Mouse (Mus musculus): ENCODE data around the gene Dbx1. TPM values are rescaled to one million over a fixed set of nuclear protein-coding genes. Genes with fewer than 3 reads are reported as not detected.

The Dbx1 gene
- total and polyA plus RNA-seq, 3 experiments, result not detected

DNA sequence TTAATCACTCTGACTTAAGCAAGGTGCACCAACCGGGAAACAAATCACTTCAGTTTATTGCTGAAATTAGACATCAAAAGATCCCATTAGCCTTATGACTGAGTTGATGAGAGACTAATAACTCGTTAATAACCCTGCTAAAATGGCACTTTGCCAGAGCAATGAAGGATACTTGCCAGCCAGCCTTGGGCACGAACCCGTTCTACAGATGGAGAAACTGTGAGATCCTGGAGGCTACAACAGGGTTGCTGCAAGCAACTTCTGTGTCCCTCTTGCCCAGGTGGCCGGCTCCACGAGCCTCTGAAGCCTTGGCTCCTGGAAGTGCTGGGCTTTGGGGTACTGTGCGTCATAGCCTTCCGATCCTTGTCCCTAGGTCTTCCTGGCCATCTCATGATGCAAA lies 47.0 kb downstream of the Dbx1 start:
- no peaks in the 10 kb centered on the region for H3K4me1 ChIP-seq (ENCODE audit: control insufficient read depth in 1 of 2, insufficient read depth in 2 of 2, low read length in 2 of 2)
- no peaks in the 10 kb centered on the region for H3K9me3 ChIP-seq (replicated peaks; ENCODE audit: insufficient read depth, low read length)
- H3K4me3 ChIP-seq (ENCODE audit: control insufficient read depth in 1 of 2, insufficient read depth in 1 of 2, low read depth in 2 of 2, low read length in 2 of 2), result no peak overlapping the region
- TF ChIP-seq TAL1 (IDR thresholded peaks at IDR 0.05; ENCODE audit: low read length) (no peak), POLR2AphosphoS2 (IDR thresholded peaks at IDR 0.05; ENCODE audit: low read length) (no peak), ZMIZ1 (IDR thresholded peaks at IDR 0.05; ENCODE audit: low read depth, low read length) (no peak), NELFE (IDR thresholded peaks at IDR 0.05; ENCODE audit: low read depth, low read length) (no peak), HCFC1 (IDR thresholded peaks at IDR 0.05; ENCODE audit: low read depth, low read length) (no peak), SIN3A (IDR thresholded peaks at IDR 0.05; ENCODE audit: low read length) (no peak), USF1 (IDR thresholded peaks at IDR 0.05; ENCODE audit: low read depth, low read length) (no peak), JUND (IDR thresholded peaks at IDR 0.05; ENCODE audit: low read depth, low read length) (no peak), ZKSCAN1 (IDR thresholded peaks at IDR 0.05; ENCODE audit: low read depth, low read length) (no peak), NRF1 (IDR thresholded peaks at IDR 0.05; ENCODE audit: insufficient read depth, low read depth, low read length, poor library complexity, severe bottlenecking) (no peak), SMC3 (IDR thresholded peaks at IDR 0.05; ENCODE audit: low read depth, low read length) (no peak), ZC3H11A (IDR thresholded peaks at IDR 0.05; ENCODE audit: low read depth, low read length) (no peak), MXI1 (IDR thresholded peaks at IDR 0.05; ENCODE audit: low read depth, low read length) (no peak), MYB (IDR thresholded peaks at IDR 0.05; ENCODE audit: low read depth, low read length) (no peak)
- no peaks in the 10 kb centered on the region for H3K36me3 ChIP-seq (ENCODE audit: control insufficient read depth in 1 of 2, insufficient read depth in 2 of 2, low read length in 2 of 2)
- no peaks in the 10 kb centered on the region for H3K79me2 ChIP-seq (ENCODE audit: control insufficient read depth, insufficient read depth, low read length, poor library complexity)
- no peak for DNase-seq (ENCODE audit: low read depth, low spot score)
- H3K27me3 ChIP-seq (ENCODE audit: control insufficient read depth in 1 of 2, insufficient read depth in 2 of 2, low read length in 2 of 2), result no peaks in the 10 kb centered on the region
- H3K9ac ChIP-seq (ENCODE audit: control insufficient read depth, low read depth, low read length, poor library complexity, severe bottlenecking), result no peak overlapping the region
- H3K27ac ChIP-seq (ENCODE audit: control insufficient read depth, low read depth, low read length), result no peak overlapping the region

DNA sequence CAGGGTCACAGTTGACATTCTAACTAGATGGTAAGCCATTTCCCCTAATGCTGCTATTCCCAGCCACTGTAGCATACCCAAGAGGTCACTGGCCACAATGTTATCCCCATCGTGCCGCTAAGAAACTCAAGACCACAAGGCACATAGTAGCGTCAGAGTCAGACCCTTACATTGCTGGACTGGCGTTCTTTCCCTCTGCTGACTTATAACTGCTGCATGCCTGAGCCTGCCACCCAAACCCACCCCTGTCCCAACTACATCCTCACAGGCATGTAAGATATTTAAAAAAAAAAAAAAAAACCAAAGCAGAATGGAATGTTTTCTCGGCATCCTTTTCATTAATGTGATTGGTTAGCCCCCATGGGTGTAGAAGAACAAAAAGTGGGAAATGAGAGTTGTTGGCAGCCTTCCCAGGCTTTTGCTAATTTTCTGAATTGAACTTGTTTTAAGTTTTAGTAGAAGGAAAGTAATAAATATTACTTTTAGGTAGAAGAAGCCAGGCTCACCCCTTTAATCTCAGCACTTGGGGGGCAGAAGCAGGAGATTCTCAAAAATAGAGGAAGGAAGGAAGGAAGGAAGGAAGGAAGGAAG lies 50.0 kb downstream of the Dbx1 start:
- H3K9me3 ChIP-seq (replicated peaks; ENCODE audit: insufficient read depth, low read length), result no peaks in the 10 kb centered on the region
- no peak overlapping the region for H3K9ac ChIP-seq (ENCODE audit: control insufficient read depth, low read depth, low read length, poor library complexity, severe bottlenecking)
- H3K4me1 ChIP-seq (ENCODE audit: control insufficient read depth in 1 of 2, insufficient read depth in 2 of 2, low read length in 2 of 2), result no peaks in the 10 kb centered on the region
- no peak for DNase-seq (ENCODE audit: low read depth, low spot score)
- H3K36me3 ChIP-seq (ENCODE audit: control insufficient read depth in 1 of 2, insufficient read depth in 2 of 2, low read length in 2 of 2), result no peaks in the 10 kb centered on the region
- TF ChIP-seq ELF1 (IDR thresholded peaks at IDR 0.05; ENCODE audit: low read depth, low read length), result no peak
- TF ChIP-seq TBP (IDR thresholded peaks at IDR 0.05; ENCODE audit: low read depth, low read length), result no peak
- no peak for TF ChIP-seq POLR2AphosphoS5 (IDR thresholded peaks at IDR 0.05; ENCODE audit: borderline replicate concordance, low read depth, low read length)
- no peak for TF ChIP-seq GABPA (IDR thresholded peaks at IDR 0.05; ENCODE audit: low read depth, low read length)
- no peak for TF ChIP-seq GATA1 (IDR thresholded peaks at IDR 0.05; ENCODE audit: low read depth, low read length)
- TF ChIP-seq RCOR1 (IDR thresholded peaks at IDR 0.05; ENCODE audit: low read depth, low read length), result no peak
- no peak for TF ChIP-seq TCF12 (IDR thresholded peaks at IDR 0.05; ENCODE audit: low read depth, low read length)
- no peak for TF ChIP-seq MAX (IDR thresholded peaks at IDR 0.05; ENCODE audit: low read length)
- H3K27ac ChIP-seq (ENCODE audit: control insufficient read depth, low read depth, low read length), result no peak overlapping the region
- no peak overlapping the region for H3K4me3 ChIP-seq (ENCODE audit: control insufficient read depth in 1 of 2, insufficient read depth in 1 of 2, low read depth in 2 of 2, low read length in 2 of 2)
- no peaks in the 10 kb centered on the region for H3K79me2 ChIP-seq (ENCODE audit: control insufficient read depth, insufficient read depth, low read length, poor library complexity)
- H3K27me3 ChIP-seq (ENCODE audit: control insufficient read depth in 1 of 2, insufficient read depth in 2 of 2, low read length in 2 of 2), result no peaks in the 10 kb centered on the region

All from MEL (cell line).